Mouse (Mus musculus) ES-Bruce4 (cell line): ENCODE measurements around the gene Qpct. TPM values are rescaled to one million over a fixed set of nuclear protein-coding genes. Genes with fewer than 3 reads are reported as not detected.

Source experiments
- H3K27ac ChIP-seq: 2 replicates; pipeline ENCODE4 v1.5.1; 2012; ENCODE audit warnings: low read length, inconsistent platforms; ENCODE audit not compliant: insufficient read depth
- H3K27me3 ChIP-seq: 2 replicates; pipeline ENCODE4 v1.6.1; 2012; ENCODE audit warnings: mild to moderate bottlenecking, low read length, inconsistent platforms; ENCODE audit not compliant: control insufficient read depth, poor library complexity, insufficient read depth, severe bottlenecking
- H3K36me3 ChIP-seq: 2 replicates; pipeline ENCODE4 v1.6.1; 2012; ENCODE audit warnings: inconsistent platforms, mild to moderate bottlenecking, low read length, moderate library complexity; ENCODE audit not compliant: control insufficient read depth, poor library complexity, insufficient read depth, severe bottlenecking
- H3K4me1 ChIP-seq: one replicate; pipeline ENCODE4 v1.8.1; 2011; ENCODE audit warnings: low read length; ENCODE audit not compliant: control insufficient read depth, insufficient read depth
- H3K4me3 ChIP-seq: 2 replicates; pipeline ENCODE4 v1.5.1; 2011; ENCODE audit warnings: low read depth, mild to moderate bottlenecking, low read length
- H3K9ac ChIP-seq: 2 replicates; pipeline ENCODE4 v1.6.1; 2012; ENCODE audit warnings: low read depth, mild to moderate bottlenecking, inconsistent platforms; ENCODE audit not compliant: poor library complexity, severe bottlenecking
- H3K9me3 ChIP-seq: replicated peaks from 2 replicates; pipeline ENCODE4 v1.6.1; 2012; ENCODE audit warnings: mild to moderate bottlenecking, low read length, inconsistent platforms; ENCODE audit not compliant: control insufficient read depth, poor library complexity, insufficient read depth, severe bottlenecking
- CTCF ChIP-seq: IDR thresholded peaks from one replicate; pipeline ENCODE4 v1.8.1; 2011; ENCODE audit warnings: low read depth, low read length
- EP300 ChIP-seq: IDR thresholded peaks from 2 replicates; pipeline ENCODE4 v1.6.1; 2011; ENCODE audit warnings: low read depth, low read length; ENCODE audit not compliant: insufficient read depth
- POLR2A ChIP-seq: IDR thresholded peaks from one replicate; pipeline ENCODE4 v1.8.1; 2011; ENCODE audit warnings: low read length; ENCODE audit not compliant: insufficient read depth
- polyA plus RNA-seq: library from polyadenylated mRNA; stranded (reverse); fragments of >200 nt; gene quantifications from 2 replicates; pipeline ENCODE4 v1.2.4, GENCODE M21; 2011; ENCODE audit warnings: low read depth; ENCODE audit not compliant: missing spikeins, insufficient read depth, insufficient read length

Qpct gene
- 2.2 and 3.0 TPM in 2 replicates for polyA plus RNA-seq

DNA sequence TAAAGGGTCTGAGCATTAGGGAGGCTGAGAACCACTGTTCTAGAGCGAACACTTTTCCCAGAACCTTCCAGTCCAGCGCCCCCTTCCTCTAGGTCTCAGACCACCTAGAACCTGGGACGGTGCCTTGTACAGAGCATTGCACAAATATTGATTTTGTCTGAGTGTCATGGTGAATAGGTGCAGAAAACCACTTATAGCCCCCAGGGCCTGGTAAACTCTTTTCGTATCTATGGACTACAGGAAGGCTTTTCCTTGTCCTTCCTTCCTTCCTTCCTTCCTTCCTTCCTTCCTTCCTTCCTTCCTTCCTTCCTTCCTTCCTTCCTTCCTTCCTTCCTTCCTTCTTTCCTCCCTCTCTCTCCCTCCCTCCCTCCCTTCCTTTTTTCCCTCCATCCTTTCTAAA is at the start of gene Qpct:
Gene Qpct, plus strand, starts transcription at position 301 of the 400 bp plus-strand sequence.
- no peaks in the 10 kb centered on the region for H3K4me1 ChIP-seq
- no peaks in the 10 kb centered on the region for H3K36me3 ChIP-seq
- peak within 1 kb of the TSS; percentile 8; the same call in 1 of the 2 replicates for H3K9ac ChIP-seq
- H3K27ac ChIP-seq: no peak within 1 kb of the TSS
- H3K27me3 ChIP-seq: no peaks in the 10 kb centered on the region
- H3K9me3 ChIP-seq: no peaks in the 10 kb centered on the region
- peak within 1 kb of the TSS; percentile 82 for H3K4me3 ChIP-seq
- TF ChIP-seq CTCF: no peak
- TF ChIP-seq EP300: no peak
- no peak for TF ChIP-seq POLR2A

DNA sequence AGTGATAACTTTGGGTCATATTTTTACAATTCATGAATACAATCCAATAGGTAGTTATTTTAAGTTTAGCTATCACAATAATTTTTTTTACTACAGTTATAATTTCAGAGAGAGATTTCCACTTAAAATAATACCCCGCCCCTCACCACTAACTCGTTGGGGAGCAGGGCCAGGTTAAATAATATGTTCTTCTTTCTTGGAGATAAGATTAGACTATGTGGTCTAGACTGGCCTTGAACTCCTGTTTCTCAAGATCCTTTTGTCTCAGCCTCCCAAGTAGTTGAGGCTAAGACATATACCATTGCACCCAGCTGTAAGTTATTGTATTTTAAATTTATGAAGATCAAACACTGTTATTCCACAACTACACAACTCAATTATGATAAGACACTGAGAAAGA is 38.1 kb upstream of the Qpct start:
- H3K4me3 ChIP-seq: no peak overlapping the region
- H3K27ac ChIP-seq: no peak overlapping the region
- no peak for TF ChIP-seq CTCF
- no peak for TF ChIP-seq POLR2A
- no peak for TF ChIP-seq EP300
- H3K9me3 ChIP-seq: no peaks in the 10 kb centered on the region
- H3K9ac ChIP-seq: no peak overlapping the region
- H3K27me3 ChIP-seq: no peaks in the 10 kb centered on the region
- H3K4me1 ChIP-seq: no peaks in the 10 kb centered on the region
- H3K36me3 ChIP-seq: peaks cover 13% of the 10 kb centered on the region

DNA sequence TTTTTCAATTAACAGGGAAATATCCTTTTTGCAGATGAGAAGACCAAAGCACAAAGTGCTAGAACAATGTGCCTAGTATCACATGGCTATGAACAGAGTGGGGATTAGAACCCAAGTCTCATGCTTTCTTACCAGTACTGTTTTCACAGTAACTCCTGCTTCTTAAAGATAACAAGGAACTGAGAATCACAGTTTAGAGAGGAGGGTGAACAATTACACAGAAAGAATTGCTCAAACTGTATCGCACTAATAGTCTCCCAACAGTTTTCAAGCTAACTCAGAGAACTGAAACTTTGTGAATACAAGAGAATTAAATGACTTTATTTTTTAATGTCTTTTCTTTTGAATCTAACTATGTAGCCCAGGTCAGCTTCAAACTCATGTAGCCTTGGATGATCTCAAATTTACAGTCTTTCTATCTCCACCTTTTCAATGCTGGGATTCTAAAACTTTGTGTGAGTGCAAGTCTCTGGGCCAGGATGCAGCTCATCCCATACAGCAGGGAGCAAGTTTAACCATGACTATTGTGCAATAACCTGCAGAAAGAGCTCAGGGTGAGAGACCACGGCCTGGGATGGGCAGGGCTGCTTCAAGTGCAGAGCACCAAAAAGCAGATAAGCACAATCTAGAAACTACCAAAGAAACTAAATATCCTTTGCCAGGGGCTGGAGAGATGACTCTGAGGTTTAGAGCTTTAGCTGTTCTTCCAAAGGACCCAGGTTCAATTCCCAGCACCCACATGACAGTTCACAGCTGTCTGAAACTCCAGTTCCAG is 36.6 kb upstream of the Qpct start:
- no peak for TF ChIP-seq EP300
- TF ChIP-seq CTCF: no peak
- TF ChIP-seq POLR2A: no peak
- Histone ChIP-seq H3K27me3 (no peaks in the 10 kb centered on the region; the same call in 1 of the 2 replicates), H3K9me3 (no peaks in the 10 kb centered on the region), H3K4me1 (no peaks in the 10 kb centered on the region), H3K4me3 (no peak overlapping the region), H3K9ac (no peak overlapping the region), H3K27ac (no peak overlapping the region), H3K36me3 (peaks cover 13% of the 10 kb centered on the region)

DNA sequence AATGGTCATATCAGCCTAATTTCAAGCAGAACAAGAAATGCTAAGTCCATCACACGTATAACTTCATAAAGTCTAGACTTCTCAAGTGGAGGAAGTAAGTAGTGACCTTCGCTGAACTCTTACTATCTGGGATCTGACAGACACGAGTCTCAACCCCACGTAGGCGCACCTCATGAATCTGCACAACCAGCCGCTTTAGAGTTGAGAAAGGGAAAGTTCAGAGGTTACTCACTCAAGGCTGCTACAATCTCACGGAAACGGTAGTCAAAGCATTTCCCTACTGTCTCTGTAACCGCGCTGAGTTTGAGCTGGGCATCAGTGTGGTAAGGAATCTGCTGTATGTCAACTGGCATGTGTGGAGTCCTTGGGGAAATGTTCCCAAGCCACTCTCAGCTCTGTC is 35.9 kb upstream of the Qpct start:
- TF ChIP-seq POLR2A (no peak), EP300 (no peak), CTCF (no peak)
- no peak overlapping the region for H3K4me3 ChIP-seq
- no peak overlapping the region for H3K9ac ChIP-seq
- no peak overlapping the region for H3K27ac ChIP-seq
- H3K36me3 ChIP-seq: peaks cover 13% of the 10 kb centered on the region
- H3K9me3 ChIP-seq: no peaks in the 10 kb centered on the region
- H3K27me3 ChIP-seq: no peaks in the 10 kb centered on the region; the same call in 1 of the 2 replicates
- no peaks in the 10 kb centered on the region for H3K4me1 ChIP-seq

DNA sequence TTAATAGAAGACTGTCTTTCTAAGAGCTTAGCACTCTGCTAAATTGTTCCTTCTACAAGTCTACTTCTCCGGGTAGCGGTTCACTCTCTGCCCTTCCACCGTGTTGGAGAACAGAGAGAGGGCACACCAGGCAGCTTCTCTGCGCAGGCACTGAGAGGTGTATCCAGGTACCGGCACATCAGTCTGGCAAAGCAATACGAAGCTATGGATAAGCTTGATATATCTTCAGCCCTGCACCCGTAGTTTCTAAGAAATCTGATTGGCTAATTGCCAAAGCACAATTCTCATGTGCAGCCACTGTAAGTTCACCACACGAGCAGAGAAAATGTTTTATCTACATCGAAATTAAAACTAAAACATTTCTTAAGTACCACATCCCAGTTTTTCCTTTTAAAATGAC is 33.3 kb upstream of the Qpct start:
- H3K27ac ChIP-seq: no peak overlapping the region
- H3K4me3 ChIP-seq: no peak overlapping the region
- H3K9ac ChIP-seq: no peak overlapping the region

DNA sequence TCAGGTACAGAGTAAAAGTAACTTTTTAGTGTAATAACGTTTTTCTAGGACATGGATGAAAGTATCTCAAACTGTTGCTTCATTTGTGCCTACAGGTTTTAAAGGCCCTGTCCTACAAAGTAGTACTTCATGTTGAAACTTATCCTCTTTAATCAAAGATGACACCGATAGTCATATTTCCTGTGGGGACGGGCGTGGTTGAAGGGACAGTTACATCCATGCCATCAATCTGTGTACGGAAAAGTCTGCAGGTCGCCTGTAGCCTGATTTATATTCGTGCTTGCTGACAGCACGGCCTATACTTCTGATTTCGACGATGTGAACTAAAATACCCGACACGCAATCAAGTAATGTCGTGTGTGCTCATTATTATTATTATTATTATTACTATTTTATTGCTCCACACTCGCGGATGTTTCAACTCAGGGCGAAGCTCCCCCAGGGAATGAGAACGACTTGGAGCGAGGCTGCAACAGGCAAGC is 31.9 kb upstream of the Qpct start:
- Histone ChIP-seq H3K9me3 (no peaks in the 10 kb centered on the region), H3K4me3 (peak overlapping the region; percentile 92), H3K27ac (no peak overlapping the region), H3K4me1 (no peaks in the 10 kb centered on the region), H3K36me3 (no peaks in the 10 kb centered on the region), H3K27me3 (peaks cover 7% of the 10 kb centered on the region), H3K9ac (peak overlapping the region; percentile 90)
- TF ChIP-seq EP300 (no peak), CTCF (no peak), POLR2A (no peak)

More for the DNA sequence above, 33.3 kb upstream of the Qpct start:
- H3K4me1 ChIP-seq: no peaks in the 10 kb centered on the region
- no peak for TF ChIP-seq POLR2A
- no peak for TF ChIP-seq CTCF
- TF ChIP-seq EP300: no peak
- H3K36me3 ChIP-seq: no peaks in the 10 kb centered on the region
- no peaks in the 10 kb centered on the region for H3K9me3 ChIP-seq
- peaks cover 7% of the 10 kb centered on the region for H3K27me3 ChIP-seq
